Mouse (Mus musculus): ENCODE data around the gene Ten1. TPM values are rescaled to one million over a fixed set of nuclear protein-coding genes. Genes with fewer than 3 reads are reported as not detected.

The Ten1 gene
- polyA plus RNA-seq (2015; fragmentation: Nextera tagmentation; extraction: Ambion mirVana) = 87.7 and 91.7 TPM in 2 replicates

GRCm38 (mm10) chr11:116198639-116199531, at the start of gene Ten1, which contains the start of gene Acox1:
TSS of gene Ten1 (plus strand) at chr11:116198855.
TSS of gene Acox1 (minus strand) at chr11:116199045.
- H3K4me1 ChIP-seq (replicated peaks) = peaks cover 35% of the 10 kb centered on the region
- H3K4me2 ChIP-seq = peak within 1 kb of the TSS; percentile 69
- H3K27me3 ChIP-seq = no peaks in the 10 kb centered on the region
- peak within 1 kb of the TSS; percentile 99 for H3K27ac ChIP-seq
- H3K9ac ChIP-seq = peak within 1 kb of the TSS; percentile 90
- H3K4me3 ChIP-seq = peak within 1 kb of the TSS; percentile 71
- peak; percentile 99 for ATAC-seq (ENCODE audit: low FRiP score)
- peaks cover 19% of the 10 kb centered on the region for H3K36me3 ChIP-seq
- no peaks in the 10 kb centered on the region for H3K9me3 ChIP-seq
- WGBS = under 1% methylated on average over 62 of the region's 62 CpGs

- Histone ChIP-seq H3K27me3 (no peaks in the 10 kb centered on the region), H3K9ac (peak overlapping the region; percentile 24; the same call in 1 of the 2 replicates), H3K4me3 (no peak overlapping the region), H3K4me2 (no peak overlapping the region), H3K4me1 (replicated peaks) (peaks cover 10% of the 10 kb centered on the region), H3K36me3 (peaks cover 100% of the 10 kb centered on the region), H3K9me3 (no peaks in the 10 kb centered on the region), H3K27ac (0 out of 2 replicates have a peak overlapping the region, but pooled peaks have one; percentile 23)
- ATAC-seq (ENCODE audit: low FRiP score) = no peak
- 82% methylated on average over 6 of the region's 6 CpGs for WGBS
These were observed 49.3 kb upstream of the Ten1 start for GRCm38 (mm10) chr11:116149341-116149740.

GRCm38 (mm10) chr11:116150960-116151359, 47.7 kb upstream of the Ten1 start:
- Histone ChIP-seq H3K4me1 (replicated peaks) (peaks cover 6% of the 10 kb centered on the region; the same call in 1 of the 2 replicates), H3K4me2 (no peak overlapping the region), H3K36me3 (peaks cover 100% of the 10 kb centered on the region), H3K9ac (no peak overlapping the region), H3K27ac (no peak overlapping the region), H3K4me3 (no peak overlapping the region), H3K9me3 (no peaks in the 10 kb centered on the region), H3K27me3 (no peaks in the 10 kb centered on the region)
- WGBS = 91% methylated on average over 2 of the region's 2 CpGs
- ATAC-seq (ENCODE audit: low FRiP score) = no peak

GRCm38 (mm10) chr11:116161312-116161711, 37.3 kb upstream of the Ten1 start:
- H3K36me3 ChIP-seq = peaks cover 79% of the 10 kb centered on the region
- no peak overlapping the region for H3K27ac ChIP-seq
- ATAC-seq (ENCODE audit: low FRiP score) = no peak
- no peak overlapping the region for H3K4me2 ChIP-seq
- H3K27me3 ChIP-seq = no peaks in the 10 kb centered on the region
- no peaks in the 10 kb centered on the region for H3K9me3 ChIP-seq
- peaks cover 27% of the 10 kb centered on the region for H3K4me1 ChIP-seq (replicated peaks)
- H3K4me3 ChIP-seq = no peak overlapping the region
- WGBS = 68% methylated on average over 12 of the region's 12 CpGs
- H3K9ac ChIP-seq = peak overlapping the region; percentile 43; the same call in 1 of the 2 replicates

- Histone ChIP-seq H3K9me3 (no peaks in the 10 kb centered on the region), H3K36me3 (peaks cover 71% of the 10 kb centered on the region), H3K4me2 (no peak overlapping the region), H3K27me3 (no peaks in the 10 kb centered on the region), H3K4me3 (no peak overlapping the region), H3K4me1 (replicated peaks) (peaks cover 35% of the 10 kb centered on the region), H3K27ac (0 out of 2 replicates have a peak overlapping the region, but pooled peaks have one; percentile 4), H3K9ac (no peak overlapping the region)
- WGBS = 65% methylated on average over 10 of the region's 10 CpGs
- ATAC-seq (ENCODE audit: low FRiP score) = no peak; the same call in 1 of the 2 replicates
These were observed 36.5 kb upstream of the Ten1 start for GRCm38 (mm10) chr11:116162146-116162545.

- no peak overlapping the region for H3K27ac ChIP-seq
- H3K4me2 ChIP-seq = 0 out of 2 replicates have a peak overlapping the region, but pooled peaks have one; percentile 6
These were observed 35.7 kb upstream of the Ten1 start for GRCm38 (mm10) chr11:116163002-116163401.

GRCm38 (mm10) chr11:116167232-116167631, 31.4 kb upstream of the Ten1 start:
- H3K4me2 ChIP-seq = peak overlapping the region; percentile 77
- peaks cover 41% of the 10 kb centered on the region for H3K4me1 ChIP-seq (replicated peaks)
- peak overlapping the region; percentile 96 for H3K27ac ChIP-seq
- WGBS = 7% methylated on average over 6 of the region's 6 CpGs
- H3K9ac ChIP-seq = peak overlapping the region; percentile 89
- H3K27me3 ChIP-seq = no peaks in the 10 kb centered on the region
- no peak for ATAC-seq (ENCODE audit: low FRiP score)
- H3K4me3 ChIP-seq = peak overlapping the region; percentile 73
- no peaks in the 10 kb centered on the region for H3K9me3 ChIP-seq
- peaks cover 41% of the 10 kb centered on the region for H3K36me3 ChIP-seq

More at GRCm38 (mm10) chr11:116163002-116163401, 35.7 kb upstream of the Ten1 start:
- 20% methylated on average over 9 of the region's 9 CpGs for WGBS
- Histone ChIP-seq H3K9me3 (no peaks in the 10 kb centered on the region), H3K9ac (peak overlapping the region; percentile 46), H3K36me3 (peaks cover 62% of the 10 kb centered on the region), H3K4me1 (replicated peaks) (peaks cover 38% of the 10 kb centered on the region), H3K27me3 (no peaks in the 10 kb centered on the region), H3K4me3 (no peak overlapping the region)
- no peak for ATAC-seq (ENCODE audit: low FRiP score)

GRCm38 (mm10) chr11:116167884-116168439, 30.7 kb upstream of the Ten1 start, which contains the start of gene Fbf1:
TSS of gene Fbf1 (minus strand) at chr11:116168166.
- ATAC-seq (ENCODE audit: low FRiP score) = peak; percentile 98
- H3K4me2 ChIP-seq = peak within 1 kb of the TSS; percentile 77
- peaks cover 35% of the 10 kb centered on the region for H3K4me1 ChIP-seq (replicated peaks)
- H3K36me3 ChIP-seq = peaks cover 47% of the 10 kb centered on the region
- H3K27ac ChIP-seq = peak within 1 kb of the TSS; percentile 96
- H3K4me3 ChIP-seq = peak within 1 kb of the TSS; percentile 73
- no peaks in the 10 kb centered on the region for H3K9me3 ChIP-seq
- peak within 1 kb of the TSS; percentile 89 for H3K9ac ChIP-seq
- WGBS = under 1% methylated on average over 40 of the region's 40 CpGs
- no peaks in the 10 kb centered on the region for H3K27me3 ChIP-seq

- Histone ChIP-seq H3K4me2 (no peak overlapping the region), H3K9me3 (no peaks in the 10 kb centered on the region), H3K36me3 (peaks cover 51% of the 10 kb centered on the region), H3K27ac (no peak overlapping the region), H3K4me1 (replicated peaks) (peaks cover 28% of the 10 kb centered on the region), H3K9ac (no peak overlapping the region), H3K27me3 (no peaks in the 10 kb centered on the region), H3K4me3 (no peak overlapping the region)
- 87% methylated on average over 3 of the region's 3 CpGs for WGBS
- ATAC-seq (ENCODE audit: low FRiP score) = no peak
These were observed 29.4 kb upstream of the Ten1 start for GRCm38 (mm10) chr11:116169214-116169613.

- ATAC-seq (ENCODE audit: low FRiP score) = no peak
- peaks cover 28% of the 10 kb centered on the region for H3K4me1 ChIP-seq (replicated peaks)
- no peaks in the 10 kb centered on the region for H3K27me3 ChIP-seq
- no peak overlapping the region for H3K4me3 ChIP-seq
- H3K9me3 ChIP-seq = no peaks in the 10 kb centered on the region
- no peak overlapping the region for H3K4me2 ChIP-seq
- peaks cover 52% of the 10 kb centered on the region for H3K36me3 ChIP-seq
- no peak overlapping the region for H3K27ac ChIP-seq
- no peak overlapping the region for H3K9ac ChIP-seq
- WGBS = 90% methylated on average over 5 of the region's 5 CpGs
These were observed 28.5 kb upstream of the Ten1 start for GRCm38 (mm10) chr11:116170003-116170800.

- ATAC-seq (ENCODE audit: low FRiP score) = no peak
- 0 out of 2 replicates have a peak overlapping the region, but pooled peaks have one; percentile 2 for H3K9ac ChIP-seq
- 89% methylated on average over 2 of the region's 2 CpGs for WGBS
- peaks cover 62% of the 10 kb centered on the region for H3K36me3 ChIP-seq
- peaks cover 10% of the 10 kb centered on the region for H3K4me1 ChIP-seq (replicated peaks)
- H3K4me2 ChIP-seq = no peak overlapping the region
- H3K4me3 ChIP-seq = no peak overlapping the region
- no peaks in the 10 kb centered on the region for H3K27me3 ChIP-seq
- H3K27ac ChIP-seq = no peak overlapping the region
- H3K9me3 ChIP-seq = no peaks in the 10 kb centered on the region
These were observed 26.7 kb upstream of the Ten1 start for GRCm38 (mm10) chr11:116171959-116172358.

Data from hindbrain, embryonic 13.5 days (tissue).